Comparison of ENCODE assay signal across 17 mouse cellular contexts in genomic region chr1:39545589-39545988, GRCm38 (mm10). TPM values are rescaled to one million over a fixed set of nuclear protein-coding genes. Genes with fewer than 3 reads are reported as not detected.
DNase-seq lines count a peak whose midpoint lies in the region; ATAC-seq and TF ChIP-seq lines count a peak whose summit lies in the region.
"Had no signal": no experiment of that assay in that cellular context is flagged by ENCODE, and none has a peak within 500 bp of the region (broad histone marks: within the 10 kb centered on the region; RNA-seq: fewer than 3 reads in every experiment).

No protein-coding gene starts in this region.

- H3K4me3 ChIP-seq in kidney, adult 2 months (ENCODE audit: insufficient read depth, low read depth, low read length): no peak overlapping the region
- H3K4me3 ChIP-seq in kidney, embryonic 16.5 days (ENCODE audit: low read length): no peak overlapping the region
- no peak overlapping the region for H3K4me3 ChIP-seq in forebrain, embryonic 10.5 days
- H3K4me3 ChIP-seq: forebrain, embryonic 15.5 days; heart, embryonic 12.5 days; midbrain, embryonic 12.5 days; stomach, embryonic 15.5 days had no signal

- no peaks in the 10 kb centered on the region for H3K27me3 ChIP-seq in kidney, adult 2 months (replicated peaks; ENCODE audit: control insufficient read depth, insufficient read depth, low read length)
- H3K27me3 ChIP-seq in kidney, embryonic 16.5 days (ENCODE audit: insufficient read depth, low read length): no peaks in the 10 kb centered on the region
- H3K27me3 ChIP-seq in forebrain, embryonic 10.5 days (ENCODE audit: poor library complexity, severe bottlenecking): no peaks in the 10 kb centered on the region
- H3K27me3 ChIP-seq: forebrain, embryonic 15.5 days; heart, embryonic 12.5 days; midbrain, embryonic 12.5 days; stomach, embryonic 15.5 days had no signal

- peaks cover 15% of the 10 kb centered on the region for H3K36me3 ChIP-seq in kidney, adult 2 months (ENCODE audit: control insufficient read depth, insufficient read depth, low read length)
- peaks cover 45% of the 10 kb centered on the region for H3K36me3 ChIP-seq in kidney, embryonic 16.5 days (ENCODE audit: insufficient read depth, low read length)
- peaks cover 94% of the 10 kb centered on the region for H3K36me3 ChIP-seq in forebrain, embryonic 10.5 days (replicated peaks)

- no peak for TF ChIP-seq CTCF in kidney, adult 2 months (conservative IDR thresholded peaks at IDR 0.05; ENCODE audit: insufficient read depth, insufficient read length, low read depth, low read length)

- H3K4me2 ChIP-seq in kidney, embryonic 16.5 days (replicated peaks; ENCODE audit: low read depth, low read length): no peak overlapping the region
- H3K4me2 ChIP-seq: forebrain, embryonic 15.5 days; heart, embryonic 12.5 days; hindbrain, embryonic 14.5 days; midbrain, embryonic 12.5 days; stomach, embryonic 15.5 days had no signal

- H3K27ac ChIP-seq in kidney, adult 2 months (ENCODE audit: insufficient read depth, low read depth, low read length): no peak overlapping the region
- H3K27ac ChIP-seq in kidney, embryonic 16.5 days (ENCODE audit: low read length): no peak overlapping the region
- H3K27ac ChIP-seq in forebrain, embryonic 10.5 days: no peak overlapping the region
- H3K27ac ChIP-seq: forebrain, embryonic 15.5 days; hindbrain, embryonic 14.5 days; midbrain, embryonic 12.5 days; stomach, embryonic 15.5 days had no signal

- ATAC-seq in kidney, embryonic 16.5 days (ENCODE audit: low FRiP score, low TSS enrichment): no peak
- ATAC-seq: activated CD4-positive, CD25-positive, alpha-beta regulatory T cell, adult 4 months; forebrain, embryonic 15.5 days; liver, postnatal 0 days had no signal

- peaks cover 2% of the 10 kb centered on the region for H3K9me3 ChIP-seq in kidney, embryonic 16.5 days (ENCODE audit: low read length)
- H3K9me3 ChIP-seq in forebrain, embryonic 10.5 days: peaks cover 4% of the 10 kb centered on the region
- H3K9me3 ChIP-seq: forebrain, embryonic 15.5 days; stomach, embryonic 15.5 days had no signal

- 77% methylated on average over 7 of the region's 7 CpGs for WGBS in kidney, adult 2 months
- WGBS in kidney, embryonic 16.5 days: 94% methylated on average over 7 of the region's 7 CpGs
- 92% methylated on average over 7 of the region's 7 CpGs for WGBS in forebrain, embryonic 10.5 days

- peak; percentile 49 to 53 for DNase-seq in cerebellum, postnatal 10 days
- no peak for DNase-seq in cerebellum, adult 11 months
- DNase-seq in kidney, adult 2 months: peak; percentile 23
- DNase-seq in 416B (ENCODE audit: low read depth): peak; percentile 90
- peak; percentile 43 for DNase-seq in lung, postnatal 14 days
- DNase-seq in forebrain, embryonic 10.5 days (ENCODE audit: extremely low spot score, low spot score): no peak
- no peak for DNase-seq in layer of hippocampus, postnatal 25 days (ENCODE audit: extremely low spot score in 1 of 2, low spot score in 1 of 2)
- DNase-seq: kidney, adult 11 months; liver, postnatal 0 days; thymus, postnatal 4 days had no signal

- H3K4me1 ChIP-seq in kidney, adult 2 months (ENCODE audit: control insufficient read depth, insufficient read depth, low read length): no peaks in the 10 kb centered on the region
- H3K4me1 ChIP-seq in kidney, embryonic 16.5 days (ENCODE audit: insufficient read depth, low read length): no peaks in the 10 kb centered on the region
- H3K4me1 ChIP-seq in forebrain, embryonic 10.5 days: no peaks in the 10 kb centered on the region
- H3K4me1 ChIP-seq: forebrain, embryonic 15.5 days; midbrain, embryonic 12.5 days; stomach, embryonic 15.5 days had no signal

- no peak for TF ChIP-seq POLR2A in kidney, adult 2 months (IDR thresholded peaks at IDR 0.05; ENCODE audit: low read depth, low read length)

- no peak overlapping the region for H3K9ac ChIP-seq in kidney, embryonic 16.5 days (replicated peaks; ENCODE audit: low read length)
- H3K9ac ChIP-seq: forebrain, embryonic 15.5 days; heart, embryonic 12.5 days; hindbrain, embryonic 14.5 days; liver, postnatal 0 days; midbrain, embryonic 12.5 days; stomach, embryonic 15.5 days had no signal

RNA-seq across cellular contexts. Expression of gene Cnot11, which starts 10.8 kb away (rescaled TPM):
- polyA plus RNA-seq in kidney, adult 2 months (2012; rRNA removed): 18.2 and 20.8 TPM in 2 replicates
- 14.6 and 15.6 TPM in 2 replicates for polyA plus RNA-seq in kidney, embryonic 16.5 days (2015; fragmentation: Nextera tagmentation; extraction: Ambion mirVana)
- polyA plus RNA-seq in forebrain, embryonic 10.5 days (2016; fragmentation: Nextera tagmentation; extraction: Ambion mirVana): 21.5 and 22.0 TPM in 2 replicates
- total RNA-seq in layer of hippocampus, postnatal 25 days (2021): 10 to 100 TPM; 22.0 to 22.9 TPM

RNA-seq across cellular contexts. Expression of gene Rnf149, which starts 31.6 kb away (rescaled TPM):
- polyA plus RNA-seq in kidney, adult 2 months (2012; rRNA removed): 30.3 and 33.7 TPM in 2 replicates
- 25.8 and 32.6 TPM in 2 replicates for polyA plus RNA-seq in kidney, embryonic 16.5 days (2015; fragmentation: Nextera tagmentation; extraction: Ambion mirVana)
- 18.9 and 22.9 TPM in 2 replicates for polyA plus RNA-seq in forebrain, embryonic 10.5 days (2016; fragmentation: Nextera tagmentation; extraction: Ambion mirVana)
- 10 to 100 TPM; 30.9 to 31.1 TPM for total RNA-seq in layer of hippocampus, postnatal 25 days (2021)

Comparison
In these comparisons a context has a peak if more than half of its experiments do, and no peak if none do; other contexts are left out.
1. DNase-seq: peak in cerebellum, postnatal 10 days (2 of 2), kidney, adult 2 months (single experiment), 416B (single experiment) and lung, postnatal 14 days (single experiment); none in cerebellum, adult 11 months (single experiment), forebrain, embryonic 10.5 days (single experiment) and layer of hippocampus, postnatal 25 days (0 of 2).